In the genomic region with DNA sequence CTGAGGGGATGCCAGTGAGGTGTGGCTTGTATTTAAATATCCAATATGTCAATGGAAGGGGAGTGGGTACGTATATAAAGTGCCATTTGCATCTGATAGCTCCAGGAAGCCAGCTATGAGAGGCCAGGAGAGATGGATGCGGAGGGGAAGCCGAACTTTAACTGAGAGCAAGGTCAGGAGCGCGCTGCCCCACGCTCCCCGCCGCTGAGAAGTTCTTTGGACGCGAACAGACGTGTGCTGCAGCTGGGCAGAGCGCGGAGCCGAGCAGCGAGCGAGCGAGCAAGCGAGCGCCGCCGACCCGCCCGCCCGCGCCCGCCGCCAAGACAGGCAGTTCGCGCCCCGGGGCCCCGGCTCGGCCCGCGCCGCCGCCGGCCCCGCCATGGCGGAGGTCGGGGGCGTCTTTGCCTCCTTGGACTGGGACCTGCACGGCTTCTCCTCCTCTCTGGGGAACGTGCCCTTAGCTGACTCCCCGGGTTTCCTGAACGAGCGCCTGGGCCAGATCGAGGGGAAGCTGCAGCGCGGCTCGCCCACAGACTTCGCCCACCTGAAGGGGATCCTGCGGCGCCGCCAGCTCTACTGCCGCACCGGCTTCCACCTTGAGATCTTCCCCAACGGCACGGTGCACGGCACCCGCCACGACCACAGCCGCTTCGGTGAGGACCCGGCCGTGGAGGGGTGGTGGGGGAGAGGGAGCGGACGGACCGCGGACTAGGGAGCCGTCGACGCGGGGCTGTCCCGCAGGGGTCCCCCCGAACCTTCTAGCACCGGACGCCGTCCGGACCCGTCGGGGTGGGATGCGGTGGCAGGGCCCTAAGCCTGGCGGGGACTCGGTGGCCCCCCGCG, we compare ENCODE assay signal across 9 mouse cellular contexts. TPM values are rescaled to one million over a fixed set of nuclear protein-coding genes. Genes with fewer than 3 reads are reported as not detected.
DNase-seq lines count a peak whose midpoint lies in the region; ATAC-seq and TF ChIP-seq lines count a peak whose summit lies in the region.
"Had no signal": no experiment of that assay in that cellular context is flagged by ENCODE, and none has a peak within 500 bp of the region (broad histone marks: within the 10 kb centered on the region; RNA-seq: fewer than 3 reads in every experiment).

A gene (plus strand): TSS at position 118 of the 843 bp plus-strand sequence.

- H3K9me3 ChIP-seq in E14TG2a.4 (ENCODE audit: low read length) = no peaks in the 10 kb centered on the region
- no peaks in the 10 kb centered on the region for H3K9me3 ChIP-seq in embryonic facial prominence, embryonic 14.5 days (ENCODE audit: control insufficient read depth, low read length)
- H3K9me3 ChIP-seq in liver, embryonic 14.5 days (ENCODE audit: control insufficient read depth, low read length) = no peaks in the 10 kb centered on the region
- H3K9me3 ChIP-seq in stomach, embryonic 16.5 days (replicated peaks; ENCODE audit: control insufficient read depth, low read length) = no peaks in the 10 kb centered on the region; the same call in 1 of the 2 replicates
- H3K9me3 ChIP-seq: G1E had no signal

- DNase-seq in frontal cortex, postnatal 36 days (ENCODE audit: low spot score in 2 of 2) = no peak
- no peak for DNase-seq in embryonic facial prominence, embryonic 14.5 days (ENCODE audit: low spot score)
- DNase-seq in heart, postnatal 25 days (ENCODE audit: low spot score) = no peak
- DNase-seq in liver, embryonic 14.5 days (ENCODE audit: low read depth in 3 of 3, low spot score in 3 of 3) = no peak
- DNase-seq in right cerebral cortex, postnatal 25 days = no peak

- no peak for TF ChIP-seq CTCF in E14TG2a.4 (conservative IDR thresholded peaks at IDR 0.05; ENCODE audit: low read length)
- no peak for TF ChIP-seq CTCF in liver, embryonic 14.5 days (IDR thresholded peaks at IDR 0.05; ENCODE audit: low read depth)

- H3K27me3 ChIP-seq in E14TG2a.4 (ENCODE audit: insufficient read depth, low read length) = peaks cover 61% of the 10 kb centered on the region
- peaks cover 51% of the 10 kb centered on the region for H3K27me3 ChIP-seq in embryonic facial prominence, embryonic 14.5 days (replicated peaks; ENCODE audit: control insufficient read depth, insufficient read depth, low read length)
- H3K27me3 ChIP-seq in liver, embryonic 14.5 days (ENCODE audit: control insufficient read depth, insufficient read depth, low read length) = peaks cover 39% of the 10 kb centered on the region
- peaks cover 35% of the 10 kb centered on the region for H3K27me3 ChIP-seq in stomach, embryonic 16.5 days (ENCODE audit: control insufficient read depth, insufficient read depth, low read length)

- H3K4me1 ChIP-seq in E14TG2a.4 (replicated peaks; ENCODE audit: low read depth, low read length) = no peaks in the 10 kb centered on the region
- peaks cover 3% of the 10 kb centered on the region; the same call in 1 of the 2 replicates for H3K4me1 ChIP-seq in embryonic facial prominence, embryonic 14.5 days (ENCODE audit: control insufficient read depth, insufficient read depth, low read length)
- H3K4me1 ChIP-seq in liver, embryonic 14.5 days (replicated peaks; ENCODE audit: control insufficient read depth in 2 of 2, insufficient read depth in 2 of 2, low read length in 1 of 2) = no peaks in the 10 kb centered on the region
- H3K4me1 ChIP-seq in stomach, embryonic 16.5 days (ENCODE audit: control insufficient read depth, insufficient read depth, low read length) = 0 out of 2 replicates have a peak, but pooled peaks cover 3% of the 10 kb centered on the region

- H3K27ac ChIP-seq in embryonic facial prominence, embryonic 14.5 days (replicated peaks; ENCODE audit: low read depth, low read length) = no peak within 1 kb of the TSS
- no peak within 1 kb of the TSS for H3K27ac ChIP-seq in liver, embryonic 14.5 days
- H3K27ac ChIP-seq in stomach, embryonic 16.5 days (ENCODE audit: low read length) = no peak within 1 kb of the TSS

- intact Hi-C loops in heart, postnatal 25 days (cut with DNase I) = loop anchor here (10.0 kb wide), 1 partner anchor 80 kb away; no protein-coding TSS in a partner anchor

- 0 out of 2 replicates have a peak, but pooled peaks have one; percentile 20 for ATAC-seq in frontal cortex, adult (ENCODE audit: low TSS enrichment)
- no peak for ATAC-seq in embryonic facial prominence, embryonic 14.5 days (ENCODE audit: low read depth)
- ATAC-seq in liver, embryonic 14.5 days (ENCODE audit: insufficient read depth) = no peak
- peak; percentile 63; the same call in 1 of the 2 replicates for ATAC-seq in stomach, embryonic 16.5 days (ENCODE audit: insufficient read depth, low FRiP score)

- H3K9ac ChIP-seq in embryonic facial prominence, embryonic 14.5 days (ENCODE audit: low read depth, low read length) = peak within 1 kb of the TSS; percentile 61
- H3K9ac ChIP-seq in liver, embryonic 14.5 days (replicated peaks) = no peak within 1 kb of the TSS
- H3K9ac ChIP-seq in stomach, embryonic 16.5 days (ENCODE audit: low read length) = peak within 1 kb of the TSS; percentile 64

- peak within 1 kb of the TSS; percentile 64 for H3K4me2 ChIP-seq in embryonic facial prominence, embryonic 14.5 days (ENCODE audit: low read depth, low read length)
- H3K4me2 ChIP-seq in liver, embryonic 14.5 days (ENCODE audit: low read depth) = peak within 1 kb of the TSS; percentile 32
- peak within 1 kb of the TSS; percentile 62 for H3K4me2 ChIP-seq in stomach, embryonic 16.5 days (ENCODE audit: low read depth, low read length)

- WGBS in embryonic facial prominence, embryonic 14.5 days = 23% methylated on average over 13 of the region's 86 CpGs
- 7% methylated on average over 53 of the region's 86 CpGs for WGBS in liver, embryonic 14.5 days (ENCODE audit: insufficient replicate concordance)
- 6% methylated on average over 67 of the region's 86 CpGs for WGBS in stomach, embryonic 16.5 days

- H3K36me3 ChIP-seq in E14TG2a.4 (ENCODE audit: insufficient read depth, low read length) = no peaks in the 10 kb centered on the region
- no peaks in the 10 kb centered on the region for H3K36me3 ChIP-seq in embryonic facial prominence, embryonic 14.5 days (ENCODE audit: control insufficient read depth, insufficient read depth, low read length)
- no peaks in the 10 kb centered on the region for H3K36me3 ChIP-seq in liver, embryonic 14.5 days (replicated peaks; ENCODE audit: control insufficient read depth, insufficient read depth, low read depth)
- no peaks in the 10 kb centered on the region for H3K36me3 ChIP-seq in stomach, embryonic 16.5 days (ENCODE audit: control insufficient read depth, insufficient read depth, low read length)
- H3K36me3 ChIP-seq: G1E had no signal

- no peak for TF ChIP-seq EP300 in liver, embryonic 14.5 days (IDR thresholded peaks at IDR 0.05; ENCODE audit: low read depth)

- peak within 1 kb of the TSS; percentile 69 for H3K4me3 ChIP-seq in E14TG2a.4 (replicated peaks; ENCODE audit: low read length)
- H3K4me3 ChIP-seq in embryonic facial prominence, embryonic 14.5 days (ENCODE audit: low read depth, low read length) = peak within 1 kb of the TSS; percentile 44
- peak within 1 kb of the TSS in 1 of 2 experiments; percentile 17; a peak in 2 of 4 replicates for H3K4me3 ChIP-seq in liver, embryonic 14.5 days (ENCODE audit: insufficient read depth in 1 of 2, low read depth in 2 of 2, low read length in 2 of 2)
- peak within 1 kb of the TSS; percentile 49 for H3K4me3 ChIP-seq in stomach, embryonic 16.5 days (replicated peaks; ENCODE audit: low read length)

RNA-seq across cellular contexts. Expression of the gene that starts here (rescaled TPM):
- polyA plus RNA-seq in embryonic facial prominence, embryonic 14.5 days (2014; fragmentation: Nextera tagmentation; extraction: Ambion mirVana) = 0.97 and 1.2 TPM in 2 replicates
- total RNA-seq in heart, postnatal 25 days (2021) = 10 to 100 TPM; 12.3 to 18.9 TPM
- not detected in 2 replicates for polyA plus RNA-seq in liver, embryonic 14.5 days (2012; rRNA removed)
- not detected in 2 replicates for polyA plus RNA-seq in liver, embryonic 14.5 days (2014; fragmentation: Nextera tagmentation; extraction: Ambion mirVana)
- polyA plus RNA-seq in stomach, embryonic 16.5 days (2015; fragmentation: Nextera tagmentation; extraction: Ambion mirVana) = 0.14 and 0.15 TPM in 2 replicates
- total RNA-seq: G1E had no signal
- polyA plus RNA-seq: G1E had no signal

Comparison
In these comparisons a context has a peak if more than half of its experiments do, and no peak if none do; other contexts are left out.
1. Peak in ATAC-seq, H3K4me3 ChIP-seq, H3K9ac ChIP-seq and H3K4me2 ChIP-seq in stomach, embryonic 16.5 days; RNA of the gene not detected or under 1 TPM.